Mouse (Mus musculus): Measurements from ENCODE around the gene Aldoc. TPM values are rescaled to one million over a fixed set of nuclear protein-coding genes. Genes with fewer than 3 reads are reported as not detected.

Gene Aldoc
- polyA plus RNA-seq, 1 experiment from 2014 or later = 2.7 TPM

Other genes with a start within 250 kb of the Aldoc start
- gene Eral1, start 242.6 kb upstream of the Aldoc start, polyA plus RNA-seq (2014; fragmentation: Nextera tagmentation; extraction: Ambion mirVana) = 31.9 and 37.2 TPM in 2 replicates
- gene Fam222b, start 228.3 kb upstream of the Aldoc start, polyA plus RNA-seq (2014; fragmentation: Nextera tagmentation; extraction: Ambion mirVana) = 24.3 and 24.4 TPM in 2 replicates
- gene Traf4, start 157.4 kb upstream of the Aldoc start, polyA plus RNA-seq (2014; fragmentation: Nextera tagmentation; extraction: Ambion mirVana) = 73.6 and 92.0 TPM in 2 replicates
- gene Nek8, start 146.3 kb upstream of the Aldoc start, polyA plus RNA-seq (2014; fragmentation: Nextera tagmentation; extraction: Ambion mirVana) = 5.2 and 7.0 TPM in 2 replicates
- 6.8 and 9.5 TPM in 2 replicates for gene Tlcd1, start 146.3 kb upstream of the Aldoc start, polyA plus RNA-seq (2014; fragmentation: Nextera tagmentation; extraction: Ambion mirVana)
- gene Rpl23a, start 139.4 kb upstream of the Aldoc start, polyA plus RNA-seq (2014; fragmentation: Nextera tagmentation; extraction: Ambion mirVana) = 1,168 and 1,191 TPM in 2 replicates
- 57.7 and 69.3 TPM in 2 replicates for gene Rab34, start 134.5 kb upstream of the Aldoc start, polyA plus RNA-seq (2014; fragmentation: Nextera tagmentation; extraction: Ambion mirVana)
- gene Proca1, start 129.6 kb upstream of the Aldoc start, polyA plus RNA-seq (2014; fragmentation: Nextera tagmentation; extraction: Ambion mirVana) = 1.0 and 1.2 TPM in 2 replicates
- 60.6 and 60.8 TPM in 2 replicates for gene Sdf2, start 77.2 kb upstream of the Aldoc start, polyA plus RNA-seq (2014; fragmentation: Nextera tagmentation; extraction: Ambion mirVana)
- gene Supt6, start 77.0 kb upstream of the Aldoc start, polyA plus RNA-seq (2014; fragmentation: Nextera tagmentation; extraction: Ambion mirVana) = 26.1 and 26.2 TPM in 2 replicates
- gene 2610507B11Rik, start 61.2 kb upstream of the Aldoc start, polyA plus RNA-seq (2014; fragmentation: Nextera tagmentation; extraction: Ambion mirVana) = 65.4 and 94.5 TPM in 2 replicates
- gene BC030499, start 32.1 kb upstream of the Aldoc start, polyA plus RNA-seq (2014; fragmentation: Nextera tagmentation; extraction: Ambion mirVana) = 0.11 and 0.20 TPM in 2 replicates
- gene Spag5, start 21.4 kb upstream of the Aldoc start, polyA plus RNA-seq (2014; fragmentation: Nextera tagmentation; extraction: Ambion mirVana) = 48.3 and 52.2 TPM in 2 replicates
- 49.4 and 54.2 TPM in 2 replicates for gene Pigs, start 5.4 kb downstream of the Aldoc start, polyA plus RNA-seq (2014; fragmentation: Nextera tagmentation; extraction: Ambion mirVana)
- gene Unc119, start 20.5 kb downstream of the Aldoc start, polyA plus RNA-seq (2014; fragmentation: Nextera tagmentation; extraction: Ambion mirVana) = 66.2 and 73.1 TPM in 2 replicates
- 0.05 TPM in 1 of 2 replicates, not detected in the other for gene Foxn1, start 63.6 kb downstream of the Aldoc start, polyA plus RNA-seq (2014; fragmentation: Nextera tagmentation; extraction: Ambion mirVana)
- gene Slc13a2, start 99.2 kb downstream of the Aldoc start, polyA plus RNA-seq (2014; fragmentation: Nextera tagmentation; extraction: Ambion mirVana) = not detected in 2 replicates
- 14.5 and 15.9 TPM in 2 replicates for gene Slc46a1, start 142.7 kb downstream of the Aldoc start, polyA plus RNA-seq (2014; fragmentation: Nextera tagmentation; extraction: Ambion mirVana)
- 16.3 and 17.5 TPM in 2 replicates for gene Sarm1, start 174.8 kb downstream of the Aldoc start, polyA plus RNA-seq (2014; fragmentation: Nextera tagmentation; extraction: Ambion mirVana)
- gene Vtn, start 176.1 kb downstream of the Aldoc start, polyA plus RNA-seq (2014; fragmentation: Nextera tagmentation; extraction: Ambion mirVana) = 95.4 and 129 TPM in 2 replicates
- gene Sebox, start 180.5 kb downstream of the Aldoc start, polyA plus RNA-seq (2014; fragmentation: Nextera tagmentation; extraction: Ambion mirVana) = not detected in 2 replicates
- 91.3 and 95.8 TPM in 2 replicates for gene Tmem199, start 189.2 kb downstream of the Aldoc start, polyA plus RNA-seq (2014; fragmentation: Nextera tagmentation; extraction: Ambion mirVana)
- gene Poldip2, start 189.2 kb downstream of the Aldoc start, polyA plus RNA-seq (2014; fragmentation: Nextera tagmentation; extraction: Ambion mirVana) = 131 and 144 TPM in 2 replicates
- 63.3 and 66.5 TPM in 2 replicates for gene Tnfaip1, start 213.4 kb downstream of the Aldoc start, polyA plus RNA-seq (2014; fragmentation: Nextera tagmentation; extraction: Ambion mirVana)
- 107 and 111 TPM in 2 replicates for gene Ift20, start 213.4 kb downstream of the Aldoc start, polyA plus RNA-seq (2014; fragmentation: Nextera tagmentation; extraction: Ambion mirVana)
- 72.0 and 73.8 TPM in 2 replicates for gene Tmem97, start 227.8 kb downstream of the Aldoc start, polyA plus RNA-seq (2014; fragmentation: Nextera tagmentation; extraction: Ambion mirVana)

All from hindbrain, embryonic 11.5 days (tissue).